Mouse (Mus musculus) lung, embryonic 15.5 days (tissue): Measurements from ENCODE around the gene Rnf4. TPM values are rescaled to one million over a fixed set of nuclear protein-coding genes. Genes with fewer than 3 reads are reported as not detected.

Experiments
- ATAC-seq: fragments of 200-750 bp; cut with Nextera tagmentation; 2 replicates; pipeline ENCODE4 v1.8.0; 2017; ENCODE audit warnings: moderate number of reproducible peaks, borderline replicate concordance; ENCODE audit not compliant: low FRiP score, low TSS enrichment; ENCODE audit errors: extremely low read depth
- H3K27ac ChIP-seq: fragments of 300-500 bp; sonication (generic); 2 replicates; pipeline ENCODE4 v1.5.1; 2015; ENCODE audit warnings: moderate library complexity, mild to moderate bottlenecking, inconsistent platforms
- H3K27me3 ChIP-seq: fragments of 300-500 bp; sonication (generic); 2 replicates; pipeline ENCODE4 v1.6.1; 2015; ENCODE audit warnings: inconsistent platforms
- H3K36me3 ChIP-seq: fragments of 300-500 bp; sonication (generic); 2 replicates; pipeline ENCODE4 v1.6.1; 2015; ENCODE audit warnings: inconsistent platforms
- H3K4me1 ChIP-seq: fragments of 300-500 bp; sonication (generic); 2 replicates; pipeline ENCODE4 v1.6.1; 2015; ENCODE audit warnings: inconsistent platforms
- H3K4me2 ChIP-seq: fragments of 300-500 bp; sonication (generic); 2 replicates; pipeline ENCODE4 v1.6.1; 2015; ENCODE audit warnings: inconsistent platforms, mild to moderate bottlenecking, moderate library complexity
- H3K4me3 ChIP-seq: fragments of 300-500 bp; sonication (generic); 2 replicates; pipeline ENCODE4 v1.5.1; 2015; ENCODE audit warnings: mild to moderate bottlenecking, inconsistent platforms
- H3K9ac ChIP-seq: fragments of 300-500 bp; sonication (generic); 2 replicates; pipeline ENCODE4 v1.6.1; 2015; ENCODE audit warnings: inconsistent platforms
- H3K9me3 ChIP-seq: fragments of 300-500 bp; sonication (generic); 2 replicates; pipeline ENCODE4 v1.6.1; 2016; ENCODE audit warnings: inconsistent platforms
- WGBS: fragments of 180-500 bp; shearing (Covaris S2); methylation state at CpG from one replicate; pipeline ENCODE4 v1.1.7; 2015; 5-methylcytosine and 5-hydroxymethylcytosine counted together
- polyA plus RNA-seq: library from polyadenylated mRNA; unstranded; fragments of >200 nt; fragmentation: Nextera tagmentation; extraction: Ambion mirVana; gene quantifications from 2 replicates; pipeline ENCODE4 v1.2.1, GENCODE M21; 2015

Rnf4 gene
- polyA plus RNA-seq, result 163 and 164 TPM in 2 replicates

GRCm38 (mm10) chr5:34336097-34336774, at the start of gene Rnf4:
Rnf4 (plus strand) TSS chr5:34336289.
- no peaks in the 10 kb centered on the region for H3K36me3 ChIP-seq
- no peaks in the 10 kb centered on the region for H3K9me3 ChIP-seq
- H3K4me1 ChIP-seq, result peaks cover 19% of the 10 kb centered on the region; the same call in 1 of the 2 replicates
- no peaks in the 10 kb centered on the region for H3K27me3 ChIP-seq
- peak within 1 kb of the TSS; percentile 96 for H3K9ac ChIP-seq
- ATAC-seq, result peak; percentile 98
- peak within 1 kb of the TSS; percentile 96 for H3K27ac ChIP-seq
- H3K4me2 ChIP-seq, result peak within 1 kb of the TSS; percentile 79
- 0% methylated on average over 66 of the region's 67 CpGs for WGBS
- H3K4me3 ChIP-seq, result peak within 1 kb of the TSS; percentile 71

GRCm38 (mm10) chr5:34286516-34286915, 49.6 kb upstream of the Rnf4 start:
- peak overlapping the region; percentile 60 for H3K4me3 ChIP-seq
- H3K9me3 ChIP-seq, result no peaks in the 10 kb centered on the region
- no peak for ATAC-seq
- 1% methylated on average over 11 of the region's 11 CpGs for WGBS
- peaks cover 60% of the 10 kb centered on the region for H3K27me3 ChIP-seq
- H3K27ac ChIP-seq, result no peak overlapping the region
- H3K9ac ChIP-seq, result no peak overlapping the region
- H3K36me3 ChIP-seq, result no peaks in the 10 kb centered on the region
- peak overlapping the region; percentile 98 for H3K4me2 ChIP-seq
- peaks cover 21% of the 10 kb centered on the region for H3K4me1 ChIP-seq

- WGBS, result under 1% methylated on average over 54 of the region's 54 CpGs
- Histone ChIP-seq H3K9ac (no peak overlapping the region), H3K27ac (no peak overlapping the region), H3K4me2 (peak overlapping the region; percentile 98), H3K4me1 (peaks cover 21% of the 10 kb centered on the region), H3K27me3 (peaks cover 60% of the 10 kb centered on the region), H3K4me3 (peak overlapping the region; percentile 60), H3K9me3 (no peaks in the 10 kb centered on the region), H3K36me3 (no peaks in the 10 kb centered on the region)
- ATAC-seq, result no peak
Measured at GRCm38 (mm10) chr5:34287001-34287837, 48.9 kb upstream of the Rnf4 start.

GRCm38 (mm10) chr5:34287838-34288145, 48.3 kb upstream of the Rnf4 start:
- no peaks in the 10 kb centered on the region for H3K36me3 ChIP-seq
- H3K9me3 ChIP-seq, result no peaks in the 10 kb centered on the region
- peaks cover 21% of the 10 kb centered on the region for H3K4me1 ChIP-seq
- WGBS, result 1% methylated on average over 15 of the region's 18 CpGs
- no peak overlapping the region for H3K27ac ChIP-seq
- peaks cover 60% of the 10 kb centered on the region for H3K27me3 ChIP-seq
- H3K4me3 ChIP-seq, result peak overlapping the region; percentile 60
- no peak for ATAC-seq
- H3K4me2 ChIP-seq, result peak overlapping the region; percentile 98
- peak overlapping the region; percentile 17; the same call in 1 of the 2 replicates for H3K9ac ChIP-seq

GRCm38 (mm10) chr5:34288154-34288716, 47.9 kb upstream of the Rnf4 start, which contains the start of the genes Zfyve28 and Cfap99:
Zfyve28 (minus strand) TSS chr5:34288449.
Cfap99 (plus strand) TSS chr5:34288600.
- ATAC-seq, result peak; percentile 92
- no peaks in the 10 kb centered on the region for H3K36me3 ChIP-seq
- 0% methylated on average over 67 of the region's 83 CpGs for WGBS
- H3K27ac ChIP-seq, result no peak within 1 kb of the TSS
- peaks cover 21% of the 10 kb centered on the region for H3K4me1 ChIP-seq
- no peaks in the 10 kb centered on the region for H3K9me3 ChIP-seq
- peaks cover 60% of the 10 kb centered on the region for H3K27me3 ChIP-seq
- peak within 1 kb of the TSS; percentile 60 for H3K4me3 ChIP-seq
- peak within 1 kb of the TSS; percentile 17; the same call in 1 of the 2 replicates for H3K9ac ChIP-seq
- peak within 1 kb of the TSS; percentile 98 for H3K4me2 ChIP-seq

GRCm38 (mm10) chr5:34289286-34289685, 46.8 kb upstream of the Rnf4 start:
- no peak overlapping the region for H3K4me3 ChIP-seq
- no peak for ATAC-seq
- H3K4me2 ChIP-seq, result no peak overlapping the region
- WGBS, result 62% methylated on average over 2 of the region's 2 CpGs
- H3K4me1 ChIP-seq, result peaks cover 21% of the 10 kb centered on the region
- H3K27ac ChIP-seq, result no peak overlapping the region
- H3K36me3 ChIP-seq, result no peaks in the 10 kb centered on the region
- no peaks in the 10 kb centered on the region for H3K9me3 ChIP-seq
- H3K9ac ChIP-seq, result no peak overlapping the region
- peaks cover 54% of the 10 kb centered on the region for H3K27me3 ChIP-seq

GRCm38 (mm10) chr5:34293363-34293762, 42.7 kb upstream of the Rnf4 start:
- H3K4me3 ChIP-seq, result no peak overlapping the region
- WGBS, result 80% methylated on average over 6 of the region's 6 CpGs
- H3K27ac ChIP-seq, result no peak overlapping the region
- H3K4me2 ChIP-seq, result no peak overlapping the region
- no peak for ATAC-seq
- no peaks in the 10 kb centered on the region for H3K36me3 ChIP-seq
- no peaks in the 10 kb centered on the region for H3K9me3 ChIP-seq
- peaks cover 2% of the 10 kb centered on the region; the same call in 1 of the 2 replicates for H3K4me1 ChIP-seq
- H3K27me3 ChIP-seq, result peaks cover 16% of the 10 kb centered on the region
- H3K9ac ChIP-seq, result no peak overlapping the region

- no peak overlapping the region for H3K4me2 ChIP-seq
- H3K27ac ChIP-seq, result no peak overlapping the region
- H3K9ac ChIP-seq, result no peak overlapping the region
- no peaks in the 10 kb centered on the region for H3K4me1 ChIP-seq
- H3K27me3 ChIP-seq, result peaks cover 6% of the 10 kb centered on the region
- no peaks in the 10 kb centered on the region for H3K36me3 ChIP-seq
- ATAC-seq, result no peak; the same call in 1 of the 2 replicates
- H3K9me3 ChIP-seq, result no peaks in the 10 kb centered on the region
- 25% methylated on average over 2 of the region's 2 CpGs for WGBS
- no peak overlapping the region for H3K4me3 ChIP-seq
Measured at GRCm38 (mm10) chr5:34294696-34295095, 41.4 kb upstream of the Rnf4 start.

GRCm38 (mm10) chr5:34295141-34295540, 40.9 kb upstream of the Rnf4 start:
- Histone ChIP-seq H3K9ac (no peak overlapping the region), H3K27me3 (peaks cover 3% of the 10 kb centered on the region), H3K4me1 (no peaks in the 10 kb centered on the region), H3K4me2 (no peak overlapping the region), H3K36me3 (no peaks in the 10 kb centered on the region), H3K27ac (no peak overlapping the region), H3K9me3 (no peaks in the 10 kb centered on the region), H3K4me3 (no peak overlapping the region)
- 68% methylated on average over 2 of the region's 2 CpGs for WGBS
- ATAC-seq, result no peak

- Histone ChIP-seq H3K4me2 (no peak overlapping the region), H3K4me1 (no peaks in the 10 kb centered on the region), H3K9ac (no peak overlapping the region), H3K9me3 (no peaks in the 10 kb centered on the region), H3K4me3 (no peak overlapping the region), H3K27ac (no peak overlapping the region), H3K27me3 (peaks cover 3% of the 10 kb centered on the region; the same call in 1 of the 2 replicates), H3K36me3 (no peaks in the 10 kb centered on the region)
- WGBS, result 46% methylated on average over 4 of the region's 4 CpGs
- ATAC-seq, result no peak
Measured at GRCm38 (mm10) chr5:34298061-34298460, 38.0 kb upstream of the Rnf4 start.

GRCm38 (mm10) chr5:34298937-34299535, 37.1 kb upstream of the Rnf4 start:
- no peak for ATAC-seq
- no peak overlapping the region for H3K9ac ChIP-seq
- H3K27ac ChIP-seq, result no peak overlapping the region
- H3K27me3 ChIP-seq, result peaks cover 3% of the 10 kb centered on the region; the same call in 1 of the 2 replicates
- no peak overlapping the region for H3K4me2 ChIP-seq
- no peaks in the 10 kb centered on the region for H3K4me1 ChIP-seq
- H3K36me3 ChIP-seq, result no peaks in the 10 kb centered on the region
- WGBS, result 78% methylated on average over 10 of the region's 10 CpGs
- H3K4me3 ChIP-seq, result no peak overlapping the region
- no peaks in the 10 kb centered on the region for H3K9me3 ChIP-seq
